Mouse (Mus musculus) liver, embryonic 11.5 days (tissue): ENCODE measurements around the gene Rpl6. TPM values are rescaled to one million over a fixed set of nuclear protein-coding genes. Genes with fewer than 3 reads are reported as not detected.

ENCODE experiments used
- ATAC-seq: fragments of 200-750 bp; cut with Nextera tagmentation; replicated peaks from 2 replicates; pipeline ENCODE4 v1.8.0; 2017; ENCODE audit warnings: moderate number of reproducible peaks, mild to moderate bottlenecking, moderate TSS enrichment, moderate library complexity; ENCODE audit not compliant: low FRiP score
- DNase-seq: peaks from one replicate; pipeline ENCODE4 v3.0.0-alpha.2; 2017; ENCODE audit warnings: low spot score
- H3K27ac ChIP-seq: fragments of 300-500 bp; sonication (generic); 2 replicates; pipeline ENCODE4 v1.5.1; 2014; ENCODE audit warnings: mild to moderate bottlenecking, low read depth, low read length, control low read depth
- H3K27me3 ChIP-seq: fragments of 300-500 bp; sonication (generic); replicated peaks from 2 replicates; pipeline ENCODE4 v1.6.1; 2014; ENCODE audit warnings: low read length, mixed read lengths; ENCODE audit not compliant: control insufficient read depth, insufficient read depth
- H3K36me3 ChIP-seq: fragments of 300-500 bp; sonication (generic); 2 replicates; pipeline ENCODE4 v1.6.1; 2014; ENCODE audit warnings: mild to moderate bottlenecking, low read length, moderate library complexity, mixed read lengths; ENCODE audit not compliant: control insufficient read depth, insufficient read depth
- H3K4me1 ChIP-seq: fragments of 300-500 bp; sonication (generic); replicated peaks from 2 replicates; pipeline ENCODE4 v1.6.1; 2014; ENCODE audit warnings: low read length, mixed read lengths; ENCODE audit not compliant: control insufficient read depth, insufficient read depth
- H3K4me2 ChIP-seq: fragments of 300-500 bp; sonication (generic); 2 replicates; pipeline ENCODE4 v1.6.1; 2014; ENCODE audit warnings: mild to moderate bottlenecking, control low read depth, moderate library complexity
- H3K4me3 ChIP-seq: fragments of 300-500 bp; sonication (generic); 2 replicates; pipeline ENCODE4 v1.5.1; 2014; ENCODE audit warnings: low read depth, low read length, control low read depth
- H3K9ac ChIP-seq: fragments of 300-500 bp; sonication (generic); 2 replicates; pipeline ENCODE4 v1.6.1; 2014; ENCODE audit warnings: low read depth, low read length, control low read depth
- H3K9me3 ChIP-seq: fragments of 300-500 bp; sonication (generic); 2 replicates; pipeline ENCODE4 v1.6.1; 2016; ENCODE audit warnings: low read length, inconsistent platforms, mixed read lengths; ENCODE audit not compliant: control insufficient read depth
- WGBS: fragments of 180-500 bp; shearing (Covaris S2); extraction: QIAGEN DNeasy Blood & Tissue Kit; methylation state at CpG from one replicate; pipeline ENCODE4 v1.1.7; 2014; 5-methylcytosine and 5-hydroxymethylcytosine counted together
- polyA plus RNA-seq: library from polyadenylated mRNA; unstranded; fragments of >200 nt; fragmentation: Nextera tagmentation; extraction: Ambion mirVana; gene quantifications from 2 replicates; pipeline ENCODE4 v1.2.1, GENCODE M21; 2014

Rpl6 gene
- polyA plus RNA-seq, 1 experiment from 2014 or later = 1,036 TPM

- ATAC-seq = no peak
- H3K4me2 ChIP-seq = peak overlapping the region; percentile 80
- WGBS = 20% methylated on average over 21 of the region's 21 CpGs
- H3K4me3 ChIP-seq = peak overlapping the region; percentile 96
- no peak for DNase-seq
- H3K4me1 ChIP-seq = peaks cover 31% of the 10 kb centered on the region
- H3K9ac ChIP-seq = peak overlapping the region; percentile 94
- peak overlapping the region; percentile 70 for H3K27ac ChIP-seq
- no peaks in the 10 kb centered on the region for H3K9me3 ChIP-seq
- H3K36me3 ChIP-seq = no peaks in the 10 kb centered on the region
- no peaks in the 10 kb centered on the region for H3K27me3 ChIP-seq
Measured at GRCm38 (mm10) chr5:121190210-121190835, 14.0 kb upstream of the Rpl6 start.

- peak within 1 kb of the TSS; percentile 80 for H3K4me2 ChIP-seq
- peak; percentile 85 for ATAC-seq
- peak within 1 kb of the TSS; percentile 94 for H3K9ac ChIP-seq
- DNase-seq = peak; percentile 89
- peak within 1 kb of the TSS; percentile 70 for H3K27ac ChIP-seq
- WGBS = under 1% methylated on average over 89 of the region's 98 CpGs
- H3K9me3 ChIP-seq = no peaks in the 10 kb centered on the region
- peak within 1 kb of the TSS; percentile 96 for H3K4me3 ChIP-seq
- H3K36me3 ChIP-seq = no peaks in the 10 kb centered on the region
- H3K4me1 ChIP-seq = peaks cover 24% of the 10 kb centered on the region
- no peaks in the 10 kb centered on the region for H3K27me3 ChIP-seq
Measured at GRCm38 (mm10) chr5:121190836-121191583, 13.3 kb upstream of the Rpl6 start, which contains the start of gene Ptpn11. TSS of gene Ptpn11 (minus strand) at chr5:121191397.

- Histone ChIP-seq H3K27me3 (no peaks in the 10 kb centered on the region), H3K4me2 (peak overlapping the region; percentile 80), H3K36me3 (no peaks in the 10 kb centered on the region), H3K4me1 (peaks cover 24% of the 10 kb centered on the region), H3K4me3 (peak overlapping the region; percentile 96), H3K9me3 (no peaks in the 10 kb centered on the region), H3K9ac (peak overlapping the region; percentile 94), H3K27ac (peak overlapping the region; percentile 70)
- 10% methylated on average over 17 of the region's 17 CpGs for WGBS
- ATAC-seq (peak; percentile 21; the same call in 1 of the 2 replicates), DNase-seq (no peak)
Measured at GRCm38 (mm10) chr5:121191584-121191906, 12.7 kb upstream of the Rpl6 start.

- Histone ChIP-seq H3K4me3 (no peak overlapping the region), H3K27me3 (no peaks in the 10 kb centered on the region), H3K9me3 (no peaks in the 10 kb centered on the region), H3K27ac (peak overlapping the region; percentile 70), H3K36me3 (no peaks in the 10 kb centered on the region), H3K9ac (peak overlapping the region; percentile 32), H3K4me1 (peaks cover 34% of the 10 kb centered on the region), H3K4me2 (no peak overlapping the region)
- WGBS = 33% methylated on average over 1 of the region's 1 CpGs
- DNase-seq = no peak
- peak; percentile 67 for ATAC-seq
Measured at GRCm38 (mm10) chr5:121194173-121194572, 10.1 kb upstream of the Rpl6 start.

- DNase-seq (no peak), ATAC-seq (peak; percentile 58)
- WGBS = 26% methylated on average over 5 of the region's 5 CpGs
- peaks cover 33% of the 10 kb centered on the region for H3K4me1 ChIP-seq
- no peaks in the 10 kb centered on the region for H3K9me3 ChIP-seq
- no peaks in the 10 kb centered on the region for H3K36me3 ChIP-seq
- no peak overlapping the region for H3K4me3 ChIP-seq
- H3K27me3 ChIP-seq = no peaks in the 10 kb centered on the region
- peak overlapping the region; percentile 60 for H3K27ac ChIP-seq
- H3K4me2 ChIP-seq = peak overlapping the region; percentile 35
- H3K9ac ChIP-seq = peak overlapping the region; percentile 35
Measured at GRCm38 (mm10) chr5:121196764-121197163, 7.5 kb upstream of the Rpl6 start.

- Histone ChIP-seq H3K27ac (peak overlapping the region; percentile 60), H3K4me3 (no peak overlapping the region), H3K9me3 (no peaks in the 10 kb centered on the region), H3K4me2 (no peak overlapping the region), H3K9ac (no peak overlapping the region; the same call in 1 of the 2 replicates), H3K4me1 (peaks cover 33% of the 10 kb centered on the region), H3K36me3 (no peaks in the 10 kb centered on the region), H3K27me3 (no peaks in the 10 kb centered on the region)
- 86% methylated on average over 2 of the region's 2 CpGs for WGBS
- no peak for DNase-seq
- no peak for ATAC-seq
Measured at GRCm38 (mm10) chr5:121197337-121197736, 6.9 kb upstream of the Rpl6 start.

GRCm38 (mm10) chr5:121198376-121198775 is 5.9 kb upstream of the Rpl6 start:
- ATAC-seq = peak; percentile 53
- Histone ChIP-seq H3K4me1 (peaks cover 28% of the 10 kb centered on the region), H3K4me2 (peak overlapping the region; percentile 18)

GRCm38 (mm10) chr5:121201739-121202138 is 2.5 kb upstream of the Rpl6 start:
- WGBS = 37% methylated on average over 3 of the region's 3 CpGs
- H3K9ac ChIP-seq = no peak overlapping the region
- no peak overlapping the region for H3K4me3 ChIP-seq
- H3K27ac ChIP-seq = no peak overlapping the region
- H3K27me3 ChIP-seq = no peaks in the 10 kb centered on the region
- no peak for ATAC-seq
- H3K4me2 ChIP-seq = no peak overlapping the region
- H3K36me3 ChIP-seq = peaks cover 11% of the 10 kb centered on the region
- H3K9me3 ChIP-seq = no peaks in the 10 kb centered on the region
- peaks cover 32% of the 10 kb centered on the region for H3K4me1 ChIP-seq
- no peak for DNase-seq

More at GRCm38 (mm10) chr5:121198376-121198775, 5.9 kb upstream of the Rpl6 start:
- no peak overlapping the region for H3K9ac ChIP-seq
- 40% methylated on average over 5 of the region's 5 CpGs for WGBS
- H3K36me3 ChIP-seq = no peaks in the 10 kb centered on the region
- no peaks in the 10 kb centered on the region for H3K27me3 ChIP-seq
- no peak for DNase-seq
- H3K4me3 ChIP-seq = no peak overlapping the region
- H3K9me3 ChIP-seq = no peaks in the 10 kb centered on the region
- H3K27ac ChIP-seq = peak overlapping the region; percentile 71
